Mouse (Mus musculus): ENCODE results near the gene Klk1b5. TPM values are rescaled to one million over a fixed set of nuclear protein-coding genes. Genes with fewer than 3 reads are reported as not detected.
A peak's percentile ranks its signal among the peaks of the same experiment; 100 is the strongest.

The Klk1b5 gene
- polyA plus RNA-seq, 1 experiment from 2014 or later, result not detected

DNA sequence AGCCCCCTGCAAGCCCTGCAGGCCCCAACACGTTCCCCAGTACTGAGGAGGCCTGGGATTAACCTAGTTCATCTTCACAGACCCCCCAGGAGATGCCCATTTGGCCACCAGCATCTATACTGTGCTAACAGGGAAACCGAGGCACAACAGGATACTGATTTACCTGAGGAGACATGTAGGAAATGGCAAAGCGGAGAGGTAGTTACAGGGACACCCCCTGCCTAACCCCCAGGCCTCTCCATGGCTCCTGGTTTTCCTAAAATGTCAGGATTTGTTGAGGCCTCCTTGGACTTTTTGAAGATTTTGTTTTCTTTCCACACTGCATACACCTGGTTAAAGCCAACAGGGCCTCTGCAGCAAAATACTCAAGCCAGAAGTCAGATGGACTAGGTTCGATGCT, 41.5 kb downstream of the Klk1b5 start, which contains the start of gene Acp4:
Acp4 (minus strand) TSS at position 101 of the 400 bp plus-strand sequence.
- ATAC-seq (ENCODE audit: insufficient number of reproducible peaks, low FRiP score, low TSS enrichment, low read depth), result no peak
- 77% methylated on average over 4 of the region's 4 CpGs for WGBS

DNA sequence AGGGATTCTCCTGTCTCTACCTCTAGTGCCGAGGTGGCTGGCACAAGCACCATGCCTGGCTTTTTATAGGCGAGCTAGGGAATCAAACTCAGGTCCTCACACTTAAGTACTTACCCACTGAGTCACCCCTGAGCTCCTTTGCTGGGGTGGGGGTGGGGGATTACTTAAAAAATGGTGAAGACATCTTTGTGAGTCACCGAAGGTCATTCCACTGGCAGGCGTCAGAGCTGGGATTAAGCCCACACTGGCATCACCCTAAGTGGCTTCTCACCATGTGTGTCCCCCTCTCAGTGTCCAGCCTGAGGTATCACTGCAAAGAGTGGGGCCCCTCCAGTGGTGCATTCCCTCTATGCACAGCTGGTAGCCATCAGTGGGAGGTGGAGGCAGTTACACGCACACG, 44.7 kb downstream of the Klk1b5 start:
- 64% methylated on average over 6 of the region's 6 CpGs for WGBS
- Histone ChIP-seq H3K9me3 (replicated peaks) (no peaks in the 10 kb centered on the region), H3K4me3 (replicated peaks) (no peak overlapping the region)

More for the DNA sequence above, 41.5 kb downstream of the Klk1b5 start, which contains the start of gene Acp4:
- no peaks in the 10 kb centered on the region for H3K9me3 ChIP-seq (replicated peaks)
- no peaks in the 10 kb centered on the region for H3K4me1 ChIP-seq
- H3K9ac ChIP-seq, result no peak within 1 kb of the TSS
- H3K4me3 ChIP-seq (replicated peaks), result no peak within 1 kb of the TSS
- H3K36me3 ChIP-seq, result peaks cover 18% of the 10 kb centered on the region
- H3K4me2 ChIP-seq (replicated peaks), result no peak within 1 kb of the TSS
- H3K27ac ChIP-seq (replicated peaks), result no peak within 1 kb of the TSS
- peaks cover 5% of the 10 kb centered on the region for H3K27me3 ChIP-seq

DNA sequence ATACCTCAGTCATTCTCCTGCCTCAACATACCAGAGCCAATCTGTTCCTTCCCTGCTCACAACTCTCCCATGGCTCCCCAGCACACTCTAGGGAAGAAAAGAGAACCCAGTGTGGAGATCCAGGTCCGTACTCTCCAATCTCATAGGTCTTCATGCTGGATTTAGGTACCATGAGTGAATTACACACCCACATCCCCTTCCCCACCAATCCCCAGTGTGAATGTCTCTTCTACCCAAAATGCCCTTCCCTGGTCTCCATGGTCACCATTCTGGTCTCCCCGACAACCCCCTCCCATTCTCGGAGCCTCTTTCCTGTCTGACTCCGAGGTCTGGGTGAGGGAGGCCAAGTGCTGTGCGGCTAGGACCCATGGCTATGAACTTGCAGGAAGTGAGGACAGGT, 45.4 kb downstream of the Klk1b5 start, which contains the start of gene Gm15517:
Gm15517 (plus strand) TSS at position 301 of the 400 bp plus-strand sequence.
- no peak within 1 kb of the TSS for H3K27ac ChIP-seq (replicated peaks)
- H3K4me3 ChIP-seq (replicated peaks), result no peak within 1 kb of the TSS
- no peak within 1 kb of the TSS for H3K9ac ChIP-seq
- peaks cover 9% of the 10 kb centered on the region for H3K27me3 ChIP-seq
- H3K36me3 ChIP-seq, result no peaks in the 10 kb centered on the region
- ATAC-seq (ENCODE audit: insufficient number of reproducible peaks, low FRiP score, low TSS enrichment, low read depth), result no peak
- peaks cover 5% of the 10 kb centered on the region for H3K4me1 ChIP-seq
- WGBS, result 51% methylated on average over 5 of the region's 5 CpGs
- H3K4me2 ChIP-seq (replicated peaks), result no peak within 1 kb of the TSS
- H3K9me3 ChIP-seq (replicated peaks), result no peaks in the 10 kb centered on the region

More for the DNA sequence above, 44.7 kb downstream of the Klk1b5 start:
- Histone ChIP-seq H3K4me1 (peaks cover 5% of the 10 kb centered on the region), H3K4me2 (replicated peaks) (no peak overlapping the region), H3K27ac (replicated peaks) (no peak overlapping the region), H3K36me3 (no peaks in the 10 kb centered on the region), H3K9ac (no peak overlapping the region), H3K27me3 (peaks cover 9% of the 10 kb centered on the region)
- no peak for ATAC-seq (ENCODE audit: insufficient number of reproducible peaks, low FRiP score, low TSS enrichment, low read depth)

DNA sequence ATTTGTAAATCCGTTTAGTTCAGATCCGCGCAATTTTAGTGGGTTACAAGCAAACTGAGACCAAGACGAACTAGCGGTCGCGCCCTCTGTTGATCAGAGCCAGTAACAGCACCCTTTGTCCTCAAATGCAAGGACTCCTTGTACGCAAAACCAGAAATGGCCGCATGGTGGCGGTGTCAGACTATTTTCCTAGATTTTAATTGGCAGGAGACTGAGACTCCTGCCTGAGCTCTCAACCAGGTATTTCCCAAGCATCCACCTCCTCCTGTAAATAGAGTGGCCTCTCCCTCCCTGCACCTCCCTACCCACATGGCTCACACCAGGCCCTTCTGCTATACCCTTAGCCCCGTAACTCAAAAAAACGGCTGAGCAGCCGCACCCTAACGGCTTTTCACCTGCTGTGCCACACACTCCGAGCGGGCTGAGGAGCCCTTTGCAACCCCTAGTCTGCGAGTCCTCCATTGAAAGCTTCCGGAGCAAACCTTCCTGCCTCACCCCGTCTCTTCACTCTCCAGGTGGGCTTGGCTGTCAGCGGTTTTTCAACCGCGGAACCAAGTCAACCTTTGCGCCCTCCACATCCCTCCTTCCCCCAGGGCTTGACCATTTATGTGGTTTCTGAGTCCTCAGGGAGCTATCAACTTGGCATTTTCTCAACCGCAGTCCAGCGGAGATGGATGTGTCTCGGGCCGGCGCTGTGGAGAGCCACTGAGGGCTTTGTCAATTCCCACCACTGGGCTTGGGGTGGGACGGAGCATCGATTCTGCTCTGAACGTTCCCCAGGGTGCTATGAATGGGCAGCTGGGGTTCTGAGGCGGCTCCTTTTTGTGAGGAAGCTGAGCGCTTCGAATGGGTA, 47.3 kb downstream of the Klk1b5 start:
- no peaks in the 10 kb centered on the region for H3K36me3 ChIP-seq
- no peaks in the 10 kb centered on the region for H3K9me3 ChIP-seq (replicated peaks)
- no peak; the same call in 1 of the 2 replicates for ATAC-seq (ENCODE audit: insufficient number of reproducible peaks, low FRiP score, low TSS enrichment, low read depth)
- H3K27ac ChIP-seq (replicated peaks), result no peak overlapping the region
- H3K9ac ChIP-seq, result no peak overlapping the region
- H3K4me2 ChIP-seq (replicated peaks), result peak overlapping the region; percentile 40
- peak overlapping the region; percentile 21; the same call in 1 of the 2 replicates for H3K4me3 ChIP-seq (replicated peaks)
- WGBS, result 2% methylated on average over 34 of the region's 34 CpGs
- H3K4me1 ChIP-seq, result peaks cover 5% of the 10 kb centered on the region
- H3K27me3 ChIP-seq, result peaks cover 9% of the 10 kb centered on the region

DNA sequence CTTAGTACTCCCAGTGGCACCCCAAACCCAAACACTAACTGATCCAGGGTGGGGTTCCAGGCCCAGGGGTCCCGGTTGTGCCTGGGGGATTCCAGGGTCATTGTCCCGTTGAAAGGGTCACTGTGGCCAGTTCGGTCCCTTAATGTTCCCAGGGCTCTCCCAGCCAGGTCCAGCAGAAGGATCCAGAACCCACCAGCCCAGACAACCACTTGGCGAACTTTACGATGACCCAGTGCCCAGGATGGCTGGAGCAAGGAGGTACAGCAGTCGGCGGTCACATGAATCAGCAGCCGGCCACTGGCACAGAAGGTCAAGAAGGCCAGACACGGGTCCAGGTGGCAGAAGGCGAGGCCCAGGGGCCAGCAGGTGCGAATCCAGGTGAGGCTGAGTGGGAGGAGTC, 52.4 kb downstream of the Klk1b5 start:
- Histone ChIP-seq H3K9me3 (replicated peaks) (no peaks in the 10 kb centered on the region), H3K36me3 (no peaks in the 10 kb centered on the region), H3K4me3 (replicated peaks) (no peak overlapping the region), H3K27me3 (0 out of 2 replicates have a peak, but pooled peaks cover 5% of the 10 kb centered on the region), H3K4me2 (replicated peaks) (no peak overlapping the region), H3K4me1 (peaks cover 3% of the 10 kb centered on the region; the same call in 1 of the 2 replicates), H3K27ac (replicated peaks) (no peak overlapping the region), H3K9ac (no peak overlapping the region)
- no peak for ATAC-seq (ENCODE audit: insufficient number of reproducible peaks, low FRiP score, low TSS enrichment, low read depth)
- 81% methylated on average over 11 of the region's 11 CpGs for WGBS

DNA sequence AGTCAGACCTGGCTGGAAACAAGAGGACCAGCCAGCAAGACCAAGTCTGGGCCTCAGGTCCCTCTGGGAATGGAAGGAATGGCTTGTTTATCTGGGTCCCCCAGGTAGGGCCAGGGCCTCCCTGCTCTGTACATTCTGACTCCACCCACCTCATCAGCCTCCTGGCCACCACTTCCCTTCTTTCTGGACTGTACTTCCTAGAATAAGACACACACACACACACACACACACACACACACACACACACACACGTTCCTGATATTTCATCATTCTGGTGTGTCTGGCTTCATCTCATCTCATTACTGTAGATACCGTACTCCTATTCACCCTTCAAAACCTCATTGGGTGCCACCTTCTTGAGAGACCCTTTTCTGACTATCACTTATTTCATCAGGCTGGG, 53.7 kb downstream of the Klk1b5 start:
- ATAC-seq (ENCODE audit: insufficient number of reproducible peaks, low FRiP score, low TSS enrichment, low read depth), result no peak
- no peak overlapping the region for H3K9ac ChIP-seq
- no peaks in the 10 kb centered on the region for H3K36me3 ChIP-seq
- H3K9me3 ChIP-seq (replicated peaks), result no peaks in the 10 kb centered on the region
- H3K4me2 ChIP-seq (replicated peaks), result no peak overlapping the region
- WGBS, result 93% methylated on average over 2 of the region's 2 CpGs
- H3K27me3 ChIP-seq, result peaks cover 14% of the 10 kb centered on the region; the same call in 1 of the 2 replicates
- no peak overlapping the region for H3K4me3 ChIP-seq (replicated peaks)
- no peak overlapping the region for H3K27ac ChIP-seq (replicated peaks)
- H3K4me1 ChIP-seq, result no peaks in the 10 kb centered on the region

Other genes starting within 250 kb of the Klk1b5 start
- not detected in 2 replicates for gene Klk1b1, start 249.2 kb upstream of the Klk1b5 start, polyA plus RNA-seq (2015; fragmentation: Nextera tagmentation; extraction: Ambion mirVana)
- not detected in 2 replicates for gene Klk1b9, start 239.9 kb upstream of the Klk1b5 start, polyA plus RNA-seq (2015; fragmentation: Nextera tagmentation; extraction: Ambion mirVana)
- not detected in 2 replicates for gene Klk1b11, start 220.1 kb upstream of the Klk1b5 start, polyA plus RNA-seq (2015; fragmentation: Nextera tagmentation; extraction: Ambion mirVana)
- 0.27 and 0.39 TPM in 2 replicates for gene Klk1b26, start 203.8 kb upstream of the Klk1b5 start, polyA plus RNA-seq (2015; fragmentation: Nextera tagmentation; extraction: Ambion mirVana)
- not detected in 2 replicates for gene Klk1b27, start 163.7 kb upstream of the Klk1b5 start, polyA plus RNA-seq (2015; fragmentation: Nextera tagmentation; extraction: Ambion mirVana)
- not detected in 2 replicates for gene Klk1b21, start 113.6 kb upstream of the Klk1b5 start, polyA plus RNA-seq (2015; fragmentation: Nextera tagmentation; extraction: Ambion mirVana)
- gene Klk1b22, start 103.3 kb upstream of the Klk1b5 start, polyA plus RNA-seq (2015; fragmentation: Nextera tagmentation; extraction: Ambion mirVana), result not detected in 2 replicates
- not detected in 2 replicates for gene Klk1b16, start 79.2 kb upstream of the Klk1b5 start, polyA plus RNA-seq (2015; fragmentation: Nextera tagmentation; extraction: Ambion mirVana)
- not detected in 2 replicates for gene Klk1b24, start 27.7 kb upstream of the Klk1b5 start, polyA plus RNA-seq (2015; fragmentation: Nextera tagmentation; extraction: Ambion mirVana)
- gene Klk1b3, start 17.8 kb upstream of the Klk1b5 start, polyA plus RNA-seq (2015; fragmentation: Nextera tagmentation; extraction: Ambion mirVana), result not detected in 2 replicates
- not detected in 2 replicates for gene Klk1b4, start 8.5 kb upstream of the Klk1b5 start, polyA plus RNA-seq (2015; fragmentation: Nextera tagmentation; extraction: Ambion mirVana)
- gene Klk1, start 9.4 kb downstream of the Klk1b5 start, polyA plus RNA-seq (2015; fragmentation: Nextera tagmentation; extraction: Ambion mirVana), result not detected in 2 replicates
- 0.24 TPM in 1 of 2 replicates, not detected in the other for gene Gm36864, start 20.2 kb downstream of the Klk1b5 start, polyA plus RNA-seq (2015; fragmentation: Nextera tagmentation; extraction: Ambion mirVana)
- 1.1 and 1.3 TPM in 2 replicates for gene 1700028J19Rik, start 30.8 kb downstream of the Klk1b5 start, polyA plus RNA-seq (2015; fragmentation: Nextera tagmentation; extraction: Ambion mirVana)
- gene 2410002F23Rik, start 30.8 kb downstream of the Klk1b5 start, polyA plus RNA-seq (2015; fragmentation: Nextera tagmentation; extraction: Ambion mirVana), result 151 and 162 TPM in 2 replicates
- 0.23 and 0.30 TPM in 2 replicates for gene Acp4, start 41.4 kb downstream of the Klk1b5 start, polyA plus RNA-seq (2015; fragmentation: Nextera tagmentation; extraction: Ambion mirVana)
- not detected in 2 replicates for gene Gm15517, start 45.5 kb downstream of the Klk1b5 start, polyA plus RNA-seq (2015; fragmentation: Nextera tagmentation; extraction: Ambion mirVana)
- 26.1 and 28.1 TPM in 2 replicates for gene Clec11a, start 91.0 kb downstream of the Klk1b5 start, polyA plus RNA-seq (2015; fragmentation: Nextera tagmentation; extraction: Ambion mirVana)
- gene Shank1, start 94.3 kb downstream of the Klk1b5 start, polyA plus RNA-seq (2015; fragmentation: Nextera tagmentation; extraction: Ambion mirVana), result 3.7 and 6.1 TPM in 2 replicates
- 2.7 and 3.4 TPM in 2 replicates for gene Syt3, start 168.2 kb downstream of the Klk1b5 start, polyA plus RNA-seq (2015; fragmentation: Nextera tagmentation; extraction: Ambion mirVana)
- gene 1700008O03Rik, start 169.9 kb downstream of the Klk1b5 start, polyA plus RNA-seq (2015; fragmentation: Nextera tagmentation; extraction: Ambion mirVana), result 1.4 and 1.5 TPM in 2 replicates
- gene Lrrc4b, start 213.1 kb downstream of the Klk1b5 start, polyA plus RNA-seq (2015; fragmentation: Nextera tagmentation; extraction: Ambion mirVana), result 1.3 TPM in 2 replicates
- 0.20 and 0.81 TPM in 2 replicates for gene Aspdh, start 249.4 kb downstream of the Klk1b5 start, polyA plus RNA-seq (2015; fragmentation: Nextera tagmentation; extraction: Ambion mirVana)

Data from embryonic facial prominence, embryonic 15.5 days (tissue).